Mouse (Mus musculus) layer of hippocampus, postnatal 36 days (tissue): ENCODE data around the gene Ankzf1. TPM values are rescaled to one million over a fixed set of nuclear protein-coding genes. Genes with fewer than 3 reads are reported as not detected.

Experiments
- DNase-seq, 2 experiments: peaks; one replicate each; pipeline ENCODE4 v3.0.0; 2022
- total RNA-seq, 2 experiments: library from RNA; stranded (reverse); gene quantifications; 2 replicates each; pipeline ENCODE4 v1.2.3; 2021

The Ankzf1 gene
- total RNA-seq, 2 experiments from 2014 or later: 25.4 to 28.1 TPM

GRCm38 (mm10) chr1:75190577-75190976 is 1.4 kb upstream of the Ankzf1 start:
- DNase-seq: no peak

GRCm38 (mm10) chr1:75191258-75191621 is 711 bp upstream of the Ankzf1 start:
- DNase-seq: no peak

DNA sequence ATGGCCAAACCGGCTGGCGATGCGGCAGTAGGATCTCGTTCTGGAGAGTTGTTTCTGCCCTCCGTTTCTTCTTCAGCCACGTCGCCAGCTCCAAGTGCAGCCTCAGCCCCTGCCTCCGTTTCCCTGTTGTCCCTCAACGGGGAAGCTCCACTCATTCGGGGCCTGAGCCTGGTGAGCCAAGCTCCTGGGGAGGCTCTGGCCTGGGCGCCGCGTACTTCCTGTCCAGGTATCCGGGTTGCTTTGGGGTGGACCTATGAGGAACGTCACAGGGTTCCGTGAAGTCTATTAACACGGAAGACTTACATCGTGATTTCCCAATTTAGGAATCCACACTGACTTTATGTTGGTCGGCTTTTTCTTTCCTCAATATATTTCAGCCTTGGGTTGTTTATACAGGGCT is 501 bp downstream of the Ankzf1 start:
- no peak for DNase-seq

DNA sequence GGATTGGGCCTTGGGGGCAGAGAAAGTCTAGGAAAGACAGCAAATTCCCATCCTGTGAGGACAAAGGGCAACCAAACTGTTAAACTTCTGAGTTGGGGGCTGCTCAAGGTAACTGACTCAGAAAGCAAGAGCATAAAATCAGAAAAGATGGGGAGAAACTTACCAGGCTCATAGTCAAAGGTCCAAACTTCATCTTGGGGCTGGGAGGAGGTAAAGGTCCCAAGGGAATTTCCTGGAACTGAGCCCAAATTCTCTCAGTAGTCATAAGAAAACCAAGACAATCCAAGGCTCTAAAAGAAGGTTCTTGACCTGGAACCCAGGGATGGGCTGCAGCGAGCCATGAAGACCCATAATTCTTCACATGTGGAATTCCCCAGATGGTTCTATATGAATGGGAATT is 9.3 kb downstream of the Ankzf1 start:
- DNase-seq: no peak

- DNase-seq: no peak
Measured at GRCm38 (mm10) chr1:75208967-75209678, 17.2 kb downstream of the Ankzf1 start.

- DNase-seq: peak; percentile 95 to 96
Measured at GRCm38 (mm10) chr1:75210136-75211087, 18.5 kb downstream of the Ankzf1 start, which contains the start of the genes Glb1l and Stk16. Gene Glb1l (minus strand): TSS chr1:75210813. Gene Stk16 (plus strand): TSS chr1:75210838.

DNA sequence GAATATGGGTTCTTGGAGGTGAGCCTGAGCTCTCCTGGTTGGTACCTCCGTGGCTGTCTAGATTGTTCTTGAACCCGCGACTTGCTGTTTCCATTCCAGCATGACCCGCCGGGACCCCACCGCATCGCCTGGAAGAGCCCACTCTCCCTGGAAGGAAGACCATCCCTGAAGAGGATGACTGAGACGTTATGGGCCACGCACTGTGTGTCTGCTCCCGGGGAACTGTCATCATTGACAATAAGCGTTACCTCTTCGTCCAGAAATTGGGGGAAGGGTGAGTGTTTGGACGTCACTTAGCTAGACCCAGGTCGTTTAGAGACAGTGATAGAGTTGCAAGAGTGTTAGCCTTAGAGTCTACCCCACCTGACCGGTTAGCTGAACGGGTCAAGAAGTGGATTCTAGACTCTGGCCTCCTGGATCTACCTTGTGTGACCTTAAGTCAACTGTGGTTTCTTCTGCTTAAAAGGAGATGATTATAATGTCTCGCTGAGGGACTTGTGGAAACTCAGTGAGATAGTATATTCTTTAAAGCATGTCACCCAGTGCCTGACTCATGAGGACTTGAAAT is 19.3 kb downstream of the Ankzf1 start:
- DNase-seq: no peak

GRCm38 (mm10) chr1:75212542-75212941 is 20.6 kb downstream of the Ankzf1 start:
- DNase-seq: no peak

- no peak for DNase-seq
Measured at GRCm38 (mm10) chr1:75213096-75213495, 21.1 kb downstream of the Ankzf1 start.

DNA sequence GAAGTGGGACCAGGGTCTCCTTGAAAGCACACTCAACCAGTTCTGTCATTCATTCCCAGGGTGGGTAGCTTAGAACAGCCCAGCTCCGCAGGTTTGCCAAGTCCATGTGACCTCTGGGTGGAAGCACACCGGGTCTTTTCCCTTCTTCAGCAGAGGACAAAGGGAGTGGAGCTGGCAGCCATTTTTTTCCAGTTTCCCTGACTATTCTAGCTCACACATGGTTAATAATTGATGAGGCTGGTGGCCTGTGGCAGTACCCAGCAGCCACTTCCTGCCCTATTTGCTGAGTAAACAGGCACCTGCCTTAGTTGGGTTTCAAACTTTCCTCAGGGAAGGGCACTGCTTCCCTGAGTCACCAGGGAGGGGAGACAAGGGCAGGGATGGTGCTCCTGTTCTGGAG is 22.5 kb downstream of the Ankzf1 start:
- peak in 1 of 2 experiments; percentile 5 for DNase-seq

- peak; percentile 65 to 69 for DNase-seq
Measured at GRCm38 (mm10) chr1:75214886-75215285, 22.9 kb downstream of the Ankzf1 start.

DNA sequence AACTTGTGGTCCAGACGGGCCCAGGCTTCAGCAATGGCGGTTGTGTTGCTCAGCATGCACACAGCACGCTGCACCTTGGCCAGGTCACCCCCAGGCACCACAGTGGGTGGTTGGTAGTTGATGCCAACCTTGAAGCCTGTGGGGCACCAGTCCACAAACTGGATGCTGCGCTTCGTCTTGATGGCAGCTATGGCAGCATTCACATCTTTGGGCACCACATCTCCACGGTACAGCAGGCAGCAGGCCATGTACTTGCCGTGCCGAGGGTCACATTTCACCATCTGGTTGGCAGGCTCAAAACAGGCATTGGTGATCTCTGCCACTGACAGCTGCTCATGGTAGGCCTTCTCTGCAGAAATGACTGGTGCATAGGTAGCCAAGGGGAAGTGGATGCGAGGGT is 23.8 kb downstream of the Ankzf1 start:
- DNase-seq: peak in 1 of 2 experiments; percentile 9

- peak in 1 of 2 experiments; percentile 9 for DNase-seq
Measured at GRCm38 (mm10) chr1:75216797-75217585, 25.0 kb downstream of the Ankzf1 start.

DNA sequence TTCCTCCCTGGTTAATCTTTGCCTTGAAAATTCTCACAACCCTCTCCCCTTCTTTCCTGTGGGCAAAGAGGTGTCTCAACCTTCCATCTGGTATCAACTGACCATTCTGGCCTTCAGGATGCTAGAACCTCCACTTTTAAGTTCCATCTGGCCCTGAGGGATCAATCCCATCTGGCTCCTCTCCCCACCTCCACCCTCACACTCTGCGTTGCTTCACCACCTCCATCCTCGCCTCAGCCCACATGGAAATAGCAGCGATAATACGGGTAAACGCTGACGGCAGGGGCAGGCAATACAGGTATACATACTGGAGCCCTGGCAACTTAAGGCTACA is 25.9 kb downstream of the Ankzf1 start:
- DNase-seq: peak in 1 of 2 experiments; percentile 45

DNA sequence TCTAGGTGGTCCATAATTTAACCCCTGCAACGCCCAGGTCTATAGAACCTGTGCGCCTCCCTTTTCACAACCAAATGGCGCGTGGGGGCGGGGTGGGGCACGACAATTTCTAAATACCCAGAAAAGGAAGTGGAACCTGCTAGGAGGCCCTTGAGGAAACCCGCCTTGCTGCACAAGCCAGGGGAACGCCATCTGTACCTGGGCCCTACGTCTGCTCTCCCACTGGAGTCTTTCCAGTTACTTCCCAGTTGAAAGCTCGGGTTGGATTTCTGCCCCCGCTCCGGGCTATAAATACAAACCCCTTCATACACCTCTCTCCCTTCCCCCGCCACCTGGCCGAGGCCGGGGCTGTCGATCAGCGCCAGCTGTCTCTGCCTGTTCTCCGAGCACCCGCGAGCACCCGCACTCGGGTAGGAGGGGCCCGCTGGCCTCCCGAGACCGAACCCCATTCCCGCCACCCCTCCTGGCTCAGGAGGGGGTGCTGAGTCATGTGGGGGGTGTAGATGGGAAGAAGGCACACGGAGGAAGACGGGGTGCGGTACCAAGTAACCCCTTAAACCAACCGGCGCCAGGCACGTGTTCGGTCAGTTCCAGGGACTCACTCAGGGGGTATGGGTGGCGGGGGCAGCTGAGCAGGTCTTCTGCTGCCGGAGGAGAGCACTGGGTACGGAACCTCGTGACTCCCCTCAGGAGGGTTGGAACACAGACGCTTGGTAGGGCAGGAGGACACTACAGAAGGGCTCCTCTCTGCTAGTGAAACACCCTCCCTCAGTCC is 26.5 kb downstream of the Ankzf1 start:
- peak; percentile 55 to 61 for DNase-seq

- DNase-seq: peak; percentile 90 to 91
Measured at GRCm38 (mm10) chr1:75219078-75219477, 27.1 kb downstream of the Ankzf1 start.

DNA sequence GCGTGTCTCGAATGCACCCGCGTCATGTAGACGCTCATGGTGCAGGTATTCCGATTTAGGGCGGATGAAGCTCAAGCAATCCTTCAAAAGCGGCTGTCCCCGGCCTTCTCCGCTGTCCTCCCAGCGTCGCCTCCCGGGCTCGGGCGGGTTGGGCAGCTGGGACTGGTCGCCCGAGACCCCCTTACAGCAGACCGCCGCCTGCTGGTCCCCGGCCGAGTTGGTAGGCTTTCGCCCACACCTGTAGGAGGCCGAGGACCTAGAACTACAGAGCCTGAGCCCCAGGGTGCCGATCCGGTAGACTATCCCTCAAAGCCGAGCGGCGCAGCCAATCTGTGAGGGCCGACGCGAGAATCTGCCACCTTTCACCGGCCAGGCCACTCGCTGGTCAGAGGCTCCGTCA is 27.6 kb downstream of the Ankzf1 start, which contains the start of gene Tuba4a:
Tuba4a (minus strand) TSS at position 335 of the 400 bp plus-strand sequence.
- no peak for DNase-seq

GRCm38 (mm10) chr1:75221538-75221937 is 29.6 kb downstream of the Ankzf1 start:
- no peak for DNase-seq

- no peak for DNase-seq
Measured at GRCm38 (mm10) chr1:75222926-75223325, 31.0 kb downstream of the Ankzf1 start.

GRCm38 (mm10) chr1:75223532-75223931 is 31.6 kb downstream of the Ankzf1 start:
- no peak for DNase-seq

DNA sequence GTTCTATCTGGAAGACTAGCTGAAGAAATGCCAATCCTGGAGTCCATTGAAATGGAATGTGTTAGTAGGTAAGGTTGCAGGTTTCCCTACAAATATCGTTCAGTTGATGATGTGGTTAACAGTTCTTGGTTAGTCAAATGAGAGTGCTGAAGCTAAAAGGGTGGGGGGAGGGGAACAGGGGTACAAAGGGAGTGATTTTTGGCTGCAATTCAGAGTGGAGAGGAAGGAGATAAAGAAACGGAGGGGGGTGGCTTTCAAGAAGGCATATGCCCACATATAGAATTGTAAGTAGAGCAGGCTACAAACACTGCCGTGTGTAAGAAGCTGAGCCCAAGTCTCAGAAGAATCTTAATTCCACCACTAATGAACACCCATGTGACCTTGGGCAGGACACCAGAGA is 33.5 kb downstream of the Ankzf1 start:
- no peak for DNase-seq
